Mouse (Mus musculus) ovary, postnatal 14 days (tissue): ENCODE measurements around the gene Ly86.

Source experiments
- DNase-seq: peaks from one replicate; pipeline ENCODE4 v3.0.0; 2022; ENCODE audit warnings: low spot score

The Ly86 gene

GRCm38 (mm10) chr13:37459022-37459421 lies 114.0 kb downstream of the Ly86 start:
- no peak for DNase-seq

DNA sequence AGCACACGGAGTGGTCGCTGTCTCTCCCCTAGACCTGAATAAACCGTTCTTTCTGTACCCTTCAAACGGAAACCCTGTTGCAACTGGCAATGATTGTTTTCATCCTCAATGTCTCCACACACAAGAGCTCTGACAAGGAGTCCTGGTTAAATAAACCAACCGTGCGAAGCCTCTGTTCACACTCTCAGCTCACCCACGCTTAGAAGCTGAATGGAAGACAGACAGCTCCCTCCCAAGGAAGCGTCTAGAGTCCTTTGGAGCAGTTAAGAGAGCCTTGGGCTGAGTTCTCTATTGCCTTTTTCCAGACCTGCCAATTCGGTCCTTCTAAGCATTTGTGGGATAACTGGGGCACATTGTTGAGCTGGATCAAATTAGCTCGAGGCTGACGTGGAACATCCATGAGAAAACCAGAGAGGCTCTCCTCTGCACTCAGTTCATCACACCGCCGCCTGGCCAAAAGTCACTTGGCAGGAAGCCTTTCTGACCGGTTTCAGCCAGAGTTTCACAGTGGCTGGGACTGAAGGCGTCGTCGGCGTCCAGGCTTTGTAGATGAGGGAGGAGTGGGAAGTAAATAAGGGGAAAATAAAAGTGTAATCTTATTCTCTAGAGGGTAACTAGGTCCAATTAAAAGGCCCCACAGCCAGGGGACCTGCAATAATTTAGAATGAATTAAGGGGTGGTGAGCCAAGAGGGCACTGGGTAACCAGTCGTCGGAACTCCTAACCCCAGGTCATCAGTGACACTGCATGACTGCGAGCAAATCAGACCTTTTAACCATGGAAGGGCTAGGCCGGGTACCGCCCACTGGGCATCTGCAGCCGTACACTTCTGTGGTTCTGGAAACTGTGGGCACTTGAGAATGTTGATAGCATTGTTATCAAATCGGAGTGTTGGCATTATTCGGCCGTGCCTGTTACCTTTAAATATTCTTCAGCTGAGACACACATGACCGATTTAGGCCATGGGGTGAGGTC lies 115.2 kb downstream of the Ly86 start:
- DNase-seq, result peak; percentile 69

DNA sequence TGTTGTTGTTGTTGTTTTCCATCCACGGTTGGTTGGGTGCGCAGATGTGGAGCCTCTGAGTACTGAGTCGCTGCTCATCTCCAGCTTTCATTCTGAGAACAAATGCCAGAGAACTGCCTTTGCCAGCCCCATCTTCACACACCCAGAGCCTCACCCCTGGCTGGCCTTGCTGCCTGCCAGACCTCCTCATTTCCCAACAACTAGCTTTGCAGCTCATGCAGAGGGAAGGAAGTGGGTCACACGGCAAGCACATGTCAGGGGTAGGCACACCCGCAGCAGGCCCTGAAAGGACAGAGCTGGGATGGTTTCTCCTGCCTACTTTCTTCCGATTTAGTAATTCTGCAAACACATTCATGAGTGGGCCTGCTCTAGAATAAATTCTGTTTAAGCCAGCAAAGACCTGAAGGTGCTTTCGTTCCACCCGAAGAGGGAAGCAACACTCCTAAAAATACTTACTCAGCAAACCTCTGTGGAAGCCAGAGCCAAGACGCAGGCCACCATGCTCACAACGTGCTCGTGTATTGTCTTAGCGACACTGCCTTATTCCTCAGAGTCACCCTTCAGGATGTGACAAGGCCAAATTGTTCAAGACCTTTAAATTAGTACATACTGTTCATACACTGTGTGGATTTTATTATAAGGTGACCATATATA lies 117.2 kb downstream of the Ly86 start:
- DNase-seq, result no peak

DNA sequence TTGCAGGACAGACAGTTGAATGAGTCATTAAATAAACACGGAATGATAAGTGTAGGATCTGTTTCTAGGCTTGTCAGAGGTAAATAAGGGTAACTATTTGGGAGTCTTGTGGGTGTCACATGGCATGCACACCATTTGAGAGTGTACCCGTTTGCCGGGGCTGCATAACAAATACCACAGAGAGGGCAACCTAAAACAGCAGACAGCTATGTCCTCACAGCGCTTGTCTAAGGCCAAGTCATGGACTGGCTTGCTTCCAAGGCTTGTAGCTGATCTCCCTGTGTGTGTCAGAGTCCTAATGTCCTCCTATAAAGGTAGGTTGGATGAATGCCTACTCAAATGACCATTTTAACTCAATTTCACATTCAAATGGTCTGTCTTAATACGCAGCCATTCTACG lies 120.7 kb downstream of the Ly86 start:
- no peak for DNase-seq

DNA sequence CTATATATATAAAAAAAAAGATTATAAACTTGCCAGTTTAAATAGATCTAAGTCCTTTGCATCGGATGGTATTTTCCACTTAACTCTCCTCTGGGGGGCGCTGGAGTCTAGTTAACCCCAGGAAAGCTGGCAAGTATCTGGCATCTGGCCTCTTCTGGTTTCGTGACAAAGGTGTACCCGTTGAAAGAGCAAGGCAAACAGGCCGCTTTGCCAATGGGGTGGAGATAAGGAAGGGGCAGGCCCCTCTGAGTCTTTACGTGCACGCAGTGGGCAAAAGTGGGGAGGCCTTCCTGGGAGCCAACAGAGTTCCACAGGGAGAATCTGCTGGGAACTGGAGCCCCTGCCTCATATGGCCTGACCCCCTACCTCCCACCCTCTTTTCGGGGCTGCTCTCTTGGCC lies 122.8 kb downstream of the Ly86 start:
- DNase-seq, result no peak
